Mouse (Mus musculus) CH12.LX (cell line): ENCODE measurements at regions not wholly inside any gene's neighbourhood (a gene's known extent, or its start where the extent isn't known, plus 50 kb on each side); places are given as distances from the start of the nearest gene placed in this dataset.

Experiments
- DNase-seq: peaks from one replicate; pipeline ENCODE4 v3.0.0-alpha.2; 2013; ENCODE audit errors: extremely low read depth
- H3K27ac ChIP-seq: 2 replicates; pipeline ENCODE4 v1.5.1; 2012; ENCODE audit warnings: low read depth, mild to moderate bottlenecking, control low read depth, moderate library complexity; ENCODE audit not compliant: insufficient read depth
- H3K27me3 ChIP-seq: replicated peaks from 2 replicates; pipeline ENCODE3; 2012; ENCODE audit warnings: inconsistent platforms
- H3K36me3 ChIP-seq, 2 experiments: replicated peaks in 1 of 2; 2 replicates each; pipeline versions ENCODE3 to v1.6.1; 2012; ENCODE audit warnings: inconsistent platforms in 1 of 2, low read length in 1 of 2, mild to moderate bottlenecking in 1 of 2, mixed read lengths in 1 of 2, moderate library complexity in 1 of 2; ENCODE audit not compliant: control insufficient read depth in 1 of 2, insufficient read depth in 1 of 2
- H3K4me1 ChIP-seq, 2 experiments: 2 replicates each; pipeline ENCODE4 v1.6.1; 2012; ENCODE audit warnings: inconsistent platforms in 1 of 2, moderate library complexity in 1 of 2; ENCODE audit not compliant: insufficient read depth in 2 of 2, control insufficient read depth in 1 of 2
- H3K4me2 ChIP-seq: 2 replicates; pipeline ENCODE4 v1.6.1; 2012; ENCODE audit warnings: low read depth, mild to moderate bottlenecking, control low read depth; ENCODE audit not compliant: poor library complexity, insufficient read depth, severe bottlenecking
- H3K4me3 ChIP-seq, 3 experiments: fragments of 150-350 bp in 1 of 3; sonication (generic) in 1 of 3; replicated peaks in 1 of 3; 2 replicates each; pipeline versions ENCODE3 to v1.5.1; 2011 to 2012; ENCODE audit warnings: low read depth in 2 of 3, low read length in 2 of 3, mild to moderate bottlenecking in 2 of 3, moderate library complexity in 2 of 3, control low read depth in 1 of 3, improper control_type of control experiment in 1 of 3, inconsistent platforms in 1 of 3, mixed read lengths in 1 of 3; ENCODE audit not compliant: poor library complexity in 1 of 3
- H3K79me2 ChIP-seq: replicated peaks from 2 replicates; pipeline ENCODE4 v1.6.1; 2012; ENCODE audit warnings: mild to moderate bottlenecking, moderate library complexity; ENCODE audit not compliant: control insufficient read depth, poor library complexity, insufficient read depth, severe bottlenecking; ENCODE audit errors: extremely low read depth
- H3K9ac ChIP-seq: 2 replicates; pipeline ENCODE4 v1.6.1; 2012; ENCODE audit warnings: low read depth, mild to moderate bottlenecking, control low read depth, moderate library complexity; ENCODE audit not compliant: insufficient read depth
- H3K9me3 ChIP-seq: replicated peaks from 2 replicates; pipeline ENCODE3; 2012; ENCODE audit warnings: low read length, inconsistent platforms, mixed read lengths
- BHLHE40 ChIP-seq: IDR thresholded peaks from 2 replicates; pipeline ENCODE4 v1.6.1; 2011; ENCODE audit warnings: mild to moderate bottlenecking, low read depth, low read length, improper control_type of control experiment
- CHD1 ChIP-seq: IDR thresholded peaks from 2 replicates; pipeline ENCODE4 v1.6.1; 2012; ENCODE audit warnings: low read depth, low read length, improper control_type of control experiment, inconsistent platforms
- E2F4 ChIP-seq: IDR thresholded peaks from 2 replicates; pipeline ENCODE4 v1.6.1; 2011; ENCODE audit warnings: low read depth, low read length, improper control_type of control experiment; ENCODE audit not compliant: insufficient replicate concordance
- ELF1 ChIP-seq: IDR thresholded peaks from 2 replicates; pipeline ENCODE4 v1.6.1; 2014; ENCODE audit warnings: low read depth, mild to moderate bottlenecking, inconsistent platforms, low read length, improper control_type of control experiment
- EP300 ChIP-seq: IDR thresholded peaks from 2 replicates; pipeline ENCODE4 v1.6.1; 2011; ENCODE audit warnings: low read length, improper control_type of control experiment
- IRF4 ChIP-seq: IDR thresholded peaks from 2 replicates; pipeline ENCODE4 v1.6.1; 2014; ENCODE audit warnings: low read depth, mild to moderate bottlenecking, inconsistent platforms, low read length, improper control_type of control experiment
- JUN ChIP-seq: IDR thresholded peaks from 2 replicates; pipeline ENCODE4 v1.6.1; 2011; ENCODE audit warnings: low read depth, mild to moderate bottlenecking, low read length, improper control_type of control experiment, moderate library complexity; ENCODE audit not compliant: insufficient read depth
- JUND ChIP-seq: conservative IDR thresholded peaks from 2 replicates; pipeline ENCODE4 v1.6.1; 2011; ENCODE audit warnings: low read depth, low read length, improper control_type of control experiment
- KAT2A ChIP-seq: IDR thresholded peaks from 2 replicates; pipeline ENCODE4 v1.6.1; 2012; ENCODE audit warnings: low read length, improper control_type of control experiment, inconsistent platforms; ENCODE audit not compliant: insufficient replicate concordance
- MAFK ChIP-seq: IDR thresholded peaks from 2 replicates; pipeline ENCODE4 v1.6.1; 2011; ENCODE audit warnings: low read length, improper control_type of control experiment; ENCODE audit not compliant: insufficient replicate concordance
- MEF2A ChIP-seq: IDR thresholded peaks from 2 replicates; pipeline ENCODE4 v1.6.1; 2014; ENCODE audit warnings: low read depth, mild to moderate bottlenecking, inconsistent platforms, low read length, improper control_type of control experiment, borderline replicate concordance
- MXI1 ChIP-seq: IDR thresholded peaks from 2 replicates; pipeline ENCODE4 v1.6.1; 2011; ENCODE audit warnings: mild to moderate bottlenecking, low read depth, low read length, improper control_type of control experiment
- MYC ChIP-seq: IDR thresholded peaks from 2 replicates; pipeline ENCODE4 v1.6.1; 2011; ENCODE audit warnings: low read depth, mild to moderate bottlenecking, improper control_type of control experiment, low read length
- PAX5 ChIP-seq: IDR thresholded peaks from 2 replicates; pipeline ENCODE4 v1.6.1; 2012; ENCODE audit warnings: low read length, inconsistent platforms, mixed read lengths
- POLR2A ChIP-seq: IDR thresholded peaks from 2 replicates; pipeline ENCODE4 v1.6.1; 2011; ENCODE audit warnings: low read depth, mild to moderate bottlenecking, improper control_type of control experiment, low read length
- POLR2AphosphoS2 ChIP-seq: IDR thresholded peaks from 2 replicates; pipeline ENCODE4 v1.6.1; 2011; ENCODE audit warnings: low read depth, low read length, improper control_type of control experiment
- RCOR1 ChIP-seq: conservative IDR thresholded peaks from 2 replicates; pipeline ENCODE4 v1.6.1; 2012; ENCODE audit warnings: low read depth, mild to moderate bottlenecking, inconsistent platforms, low read length, improper control_type of control experiment
- SIN3A ChIP-seq: IDR thresholded peaks from 2 replicates; pipeline ENCODE4 v1.6.1; 2012; ENCODE audit warnings: low read length, improper control_type of control experiment, inconsistent platforms
- SMC3 ChIP-seq: IDR thresholded peaks from 2 replicates; pipeline ENCODE4 v1.6.1; 2011; ENCODE audit warnings: low read depth, low read length, improper control_type of control experiment
- TBP ChIP-seq: conservative IDR thresholded peaks from 2 replicates; pipeline ENCODE4 v1.6.1; 2011; ENCODE audit warnings: low read depth, low read length, improper control_type of control experiment
- USF1 ChIP-seq: IDR thresholded peaks from 2 replicates; pipeline ENCODE4 v1.6.1; 2014; ENCODE audit warnings: low read depth, mild to moderate bottlenecking, inconsistent platforms, low read length, improper control_type of control experiment
- USF2 ChIP-seq: conservative IDR thresholded peaks from 2 replicates; pipeline ENCODE4 v1.6.1; 2011; ENCODE audit warnings: low read depth, low read length, improper control_type of control experiment
- ZKSCAN1 ChIP-seq: IDR thresholded peaks from 2 replicates; pipeline ENCODE4 v1.6.1; 2012; ENCODE audit warnings: low read depth, inconsistent platforms, low read length, improper control_type of control experiment, borderline replicate concordance
- ZNF384 ChIP-seq: IDR thresholded peaks from 2 replicates; pipeline ENCODE4 v1.6.1; 2012; ENCODE audit warnings: low read depth, low read length, improper control_type of control experiment, inconsistent platforms
- dilution Hi-C: fragments of 300-500 bp; cut with MboI; formaldehyde crosslinking; loops from 2 replicates; pipeline ENCODE4 v1.14.3; 2020; ENCODE audit warnings: low sequenced_read_pairs; ENCODE audit not compliant: extremely low pct_unique_long_range_greater_than_20kb, extremely low pct_ligation_motif_present
- in situ Hi-C: fragments of 300-500 bp; cut with MboI; formaldehyde crosslinking; loops from 3 replicates; pipeline ENCODE4 v1.14.3; 2019; ENCODE audit warnings: low sequenced_read_pairs, low pct_ligation_motif_present, low pct_unique_long_range_greater_than_20kb, mixed read lengths

DNA sequence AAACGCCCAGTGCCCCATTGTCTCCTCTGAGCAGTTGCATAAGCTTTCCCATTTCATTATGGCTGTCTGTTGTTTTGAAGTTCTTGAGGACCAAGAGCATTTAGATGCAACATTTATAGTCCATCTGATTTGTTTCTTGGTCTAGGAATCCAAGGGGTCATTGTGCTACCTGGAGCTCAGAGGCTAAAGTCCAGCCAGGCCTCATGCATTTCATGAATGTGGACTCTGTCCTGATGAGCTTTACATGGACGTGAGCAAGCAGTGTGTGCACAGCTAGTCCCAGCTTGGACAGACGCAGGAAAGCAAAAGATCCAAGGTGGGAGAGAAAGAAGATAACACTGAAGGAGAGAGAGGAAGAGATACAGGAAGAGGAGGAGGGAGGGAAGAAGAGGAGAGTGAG lies 496.0 kb upstream of the 3110018I06Rik start:
- dilution Hi-C loops (no loop called here), in situ Hi-C loops (no loop called here)
- Histone ChIP-seq H3K36me3 (no peaks in the 10 kb centered on the region), H3K27ac (no peak overlapping the region), H3K4me2 (no peak overlapping the region), H3K27me3 (no peaks in the 10 kb centered on the region), H3K4me3 (no peak overlapping the region), H3K9ac (no peak overlapping the region), H3K4me1 (no peaks in the 10 kb centered on the region), H3K79me2 (no peaks in the 10 kb centered on the region), H3K9me3 (peaks cover 82% of the 10 kb centered on the region)
- DNase-seq, result no peak
- no peak for TF ChIP-seq CHD1
- no peak for TF ChIP-seq POLR2A
- TF ChIP-seq SIN3A, result no peak
- TF ChIP-seq PAX5, result no peak
- no peak for TF ChIP-seq EP300
- no peak for TF ChIP-seq POLR2AphosphoS2
- TF ChIP-seq SMC3, result no peak
- no peak for TF ChIP-seq IRF4
- no peak for TF ChIP-seq KAT2A
- no peak for TF ChIP-seq MYC
- TF ChIP-seq BHLHE40, result no peak
- TF ChIP-seq ELF1, result no peak
- TF ChIP-seq JUN, result no peak
- TF ChIP-seq USF1, result no peak
- TF ChIP-seq ZNF384, result no peak
- TF ChIP-seq TBP, result no peak
- no peak for TF ChIP-seq MXI1

GRCm38 (mm10) chr12:106993011-106993410 lies 495.4 kb upstream of the 3110018I06Rik start:
- DNase-seq, result no peak
- no peak overlapping the region for H3K27ac ChIP-seq
- dilution Hi-C loops, result no loop called here
- no peak overlapping the region for H3K4me2 ChIP-seq
- in situ Hi-C loops, result no loop called here
- no peaks in the 10 kb centered on the region for H3K27me3 ChIP-seq
- H3K36me3 ChIP-seq, result no peaks in the 10 kb centered on the region
- H3K79me2 ChIP-seq, result no peaks in the 10 kb centered on the region
- H3K9ac ChIP-seq, result no peak overlapping the region
- H3K4me1 ChIP-seq, result no peaks in the 10 kb centered on the region
- H3K4me3 ChIP-seq, result no peak overlapping the region
- H3K9me3 ChIP-seq, result peaks cover 81% of the 10 kb centered on the region
- TF ChIP-seq MAFK, result no peak
- no peak for TF ChIP-seq ZKSCAN1
- TF ChIP-seq RCOR1, result no peak
- TF ChIP-seq MEF2A, result no peak
- no peak for TF ChIP-seq MYC
- TF ChIP-seq SIN3A, result no peak
- no peak for TF ChIP-seq TBP
- no peak for TF ChIP-seq E2F4
- no peak for TF ChIP-seq JUND
- no peak for TF ChIP-seq POLR2A
- TF ChIP-seq USF2, result no peak
